Mouse (Mus musculus): Measurements from ENCODE around the gene Fah. TPM values are rescaled to one million over a fixed set of nuclear protein-coding genes. Genes with fewer than 3 reads are reported as not detected.

Fah gene
- polyA plus RNA-seq (2012; fragmentation: generic; extraction: Trizol): 22.2 TPM
- long read RNA-seq, experiment 1, transcript Fah-201 (14 exons, 1,585 nt): major isoform, 48 of 59 reads
- long read RNA-seq, experiment 1, partial matches to known transcripts: 6 of 59 reads
- long read RNA-seq, experiment 1, other reads (novel, unspliced or antisense): 5 of 59 reads
- long read RNA-seq, experiment 2, transcript Fah-201 (14 exons, 1,585 nt): major isoform, 41 of 46 reads
- long read RNA-seq, experiment 2, partial matches to known transcripts: 0 of 46 reads
- long read RNA-seq, experiment 2, other reads (novel, unspliced or antisense): 5 of 46 reads

DNA sequence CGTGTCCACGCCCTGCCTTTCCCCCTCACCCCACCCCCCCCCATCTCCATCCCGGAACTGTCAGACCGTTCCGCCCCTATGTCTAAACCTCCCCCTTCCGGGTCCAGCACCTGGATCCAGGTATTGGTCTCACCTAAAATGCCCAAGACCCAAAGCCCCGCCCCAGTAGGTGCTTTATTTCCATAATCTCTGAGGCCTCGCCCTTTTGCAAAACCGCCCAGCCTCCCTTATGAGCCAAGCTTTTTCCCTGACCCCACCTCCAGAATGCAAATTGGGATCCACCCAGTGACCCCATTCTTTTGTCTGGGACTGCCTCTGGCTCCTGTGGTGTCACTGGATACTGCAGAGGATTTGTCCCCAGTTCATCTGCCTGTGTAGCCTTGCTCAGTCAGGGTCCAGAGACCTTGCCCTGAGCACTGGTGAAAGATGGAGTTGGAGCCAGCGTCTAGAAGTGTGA, at the start of gene Fah:
Gene Fah (minus strand): TSS at position 430 of the 457 bp plus-strand sequence.
- Histone ChIP-seq H3K79me3 (ENCODE audit: low read depth) (no peaks in the 10 kb centered on the region), H3ac (ENCODE audit: control insufficient read depth, insufficient read length, low read depth) (peak within 1 kb of the TSS; percentile 65), H3K4me3 (ENCODE audit: insufficient read depth, poor library complexity, severe bottlenecking) (peak within 1 kb of the TSS; percentile 50), H3K36me3 (ENCODE audit: control insufficient read depth, insufficient read depth) (no peaks in the 10 kb centered on the region), H3K79me2 (ENCODE audit: control insufficient read depth, insufficient read depth) (peaks cover 5% of the 10 kb centered on the region), H3K27me3 (ENCODE audit: control insufficient read depth, insufficient read depth, insufficient read length) (no peaks in the 10 kb centered on the region)
- no peak for TF ChIP-seq USF1 (IDR thresholded peaks at IDR 0.05; ENCODE audit: low read depth)
- TF ChIP-seq MYOG (IDR thresholded peaks at IDR 0.05; ENCODE audit: control insufficient read depth, extremely low read depth, insufficient read length): no peak
- no peak for TF ChIP-seq CTCF (IDR thresholded peaks at IDR 0.05; ENCODE audit: control insufficient read depth, insufficient read depth, insufficient read length)
- TF ChIP-seq CEBPB (IDR thresholded peaks at IDR 0.05; ENCODE audit: low read depth): no peak
- no peak for TF ChIP-seq MYOD1 (IDR thresholded peaks at IDR 0.05; ENCODE audit: control insufficient read depth, insufficient read length, low read depth)
- no peak for TF ChIP-seq FOSL1 (IDR thresholded peaks at IDR 0.05; ENCODE audit: insufficient read depth, low read length, poor library complexity, severe bottlenecking)
- TF ChIP-seq MAX (IDR thresholded peaks at IDR 0.05): no peak

DNA sequence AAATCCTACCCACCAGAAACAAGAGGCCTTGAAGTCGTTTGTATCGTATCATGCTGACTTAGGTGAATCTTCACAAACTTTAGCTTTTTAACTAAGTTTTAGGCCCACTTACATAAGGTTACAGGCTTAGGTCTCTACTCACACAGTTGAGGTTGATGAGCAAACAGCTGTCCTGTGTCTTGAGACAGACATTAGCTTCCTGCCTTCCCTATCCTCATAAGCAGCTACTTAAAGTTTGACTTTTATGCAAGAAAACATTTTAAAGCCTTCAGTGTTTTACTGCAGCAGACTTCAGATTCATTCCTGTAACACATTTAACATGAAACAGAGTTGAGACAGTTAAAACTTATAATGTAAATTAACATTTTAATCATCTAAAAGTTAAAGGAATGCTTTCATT, 46.2 kb upstream of the Fah start:
- H3K79me3 ChIP-seq (ENCODE audit: low read depth): no peaks in the 10 kb centered on the region
- no peaks in the 10 kb centered on the region for H3K27me3 ChIP-seq (ENCODE audit: control insufficient read depth, insufficient read depth, insufficient read length)
- no peak overlapping the region for H3K4me3 ChIP-seq (ENCODE audit: insufficient read depth, poor library complexity, severe bottlenecking)
- no peaks in the 10 kb centered on the region for H3K79me2 ChIP-seq (ENCODE audit: control insufficient read depth, insufficient read depth)
- H3ac ChIP-seq (ENCODE audit: control insufficient read depth, insufficient read length, low read depth): no peak overlapping the region
- no peak for TF ChIP-seq CTCF (IDR thresholded peaks at IDR 0.05; ENCODE audit: control insufficient read depth, insufficient read depth, insufficient read length)
- TF ChIP-seq CEBPB (IDR thresholded peaks at IDR 0.05; ENCODE audit: low read depth): no peak
- no peak for TF ChIP-seq MYOD1 (IDR thresholded peaks at IDR 0.05; ENCODE audit: control insufficient read depth, insufficient read length, low read depth)
- TF ChIP-seq MYOG (IDR thresholded peaks at IDR 0.05; ENCODE audit: control insufficient read depth, extremely low read depth, insufficient read length): no peak
- TF ChIP-seq FOSL1 (IDR thresholded peaks at IDR 0.05; ENCODE audit: insufficient read depth, low read length, poor library complexity, severe bottlenecking): no peak
- TF ChIP-seq USF1 (IDR thresholded peaks at IDR 0.05; ENCODE audit: low read depth): no peak
- no peak for TF ChIP-seq MAX (IDR thresholded peaks at IDR 0.05)
- H3K36me3 ChIP-seq (ENCODE audit: control insufficient read depth, insufficient read depth): peaks cover 8% of the 10 kb centered on the region

GRCm38 (mm10) chr7:84651987-84652321, 45.4 kb upstream of the Fah start:
- Histone ChIP-seq H3K36me3 (ENCODE audit: control insufficient read depth, insufficient read depth) (peaks cover 9% of the 10 kb centered on the region), H3K27me3 (ENCODE audit: control insufficient read depth, insufficient read depth, insufficient read length) (no peaks in the 10 kb centered on the region), H3K79me2 (ENCODE audit: control insufficient read depth, insufficient read depth) (no peaks in the 10 kb centered on the region), H3K79me3 (ENCODE audit: low read depth) (peaks cover under 1% of the 10 kb centered on the region), H3K4me3 (ENCODE audit: insufficient read depth, poor library complexity, severe bottlenecking) (no peak overlapping the region), H3ac (ENCODE audit: control insufficient read depth, insufficient read length, low read depth) (no peak overlapping the region)
- TF ChIP-seq MAX (IDR thresholded peaks at IDR 0.05) (no peak), USF1 (IDR thresholded peaks at IDR 0.05; ENCODE audit: low read depth) (no peak), FOSL1 (IDR thresholded peaks at IDR 0.05; ENCODE audit: insufficient read depth, low read length, poor library complexity, severe bottlenecking) (no peak), CEBPB (IDR thresholded peaks at IDR 0.05; ENCODE audit: low read depth) (no peak), CTCF (IDR thresholded peaks at IDR 0.05; ENCODE audit: control insufficient read depth, insufficient read depth, insufficient read length) (no peak), MYOD1 (IDR thresholded peaks at IDR 0.05; ENCODE audit: control insufficient read depth, insufficient read length, low read depth) (no peak)

GRCm38 (mm10) chr7:84651303-84651986, 44.9 kb upstream of the Fah start:
- H3K4me3 ChIP-seq (ENCODE audit: insufficient read depth, poor library complexity, severe bottlenecking): no peak overlapping the region
- H3K79me2 ChIP-seq (ENCODE audit: control insufficient read depth, insufficient read depth): no peaks in the 10 kb centered on the region
- H3K27me3 ChIP-seq (ENCODE audit: control insufficient read depth, insufficient read depth, insufficient read length): no peaks in the 10 kb centered on the region
- TF ChIP-seq MAX (IDR thresholded peaks at IDR 0.05) (no peak), FOSL1 (IDR thresholded peaks at IDR 0.05; ENCODE audit: insufficient read depth, low read length, poor library complexity, severe bottlenecking) (no peak), USF1 (IDR thresholded peaks at IDR 0.05; ENCODE audit: low read depth) (no peak), CEBPB (IDR thresholded peaks at IDR 0.05; ENCODE audit: low read depth) (no peak), MYOD1 (IDR thresholded peaks at IDR 0.05; ENCODE audit: control insufficient read depth, insufficient read length, low read depth) (no peak), CTCF (IDR thresholded peaks at IDR 0.05; ENCODE audit: control insufficient read depth, insufficient read depth, insufficient read length) (no peak), MYOG (IDR thresholded peaks at IDR 0.05; ENCODE audit: control insufficient read depth, extremely low read depth, insufficient read length) (no peak)
- peaks cover 9% of the 10 kb centered on the region for H3K36me3 ChIP-seq (ENCODE audit: control insufficient read depth, insufficient read depth)
- H3K79me3 ChIP-seq (ENCODE audit: low read depth): peaks cover 2% of the 10 kb centered on the region
- H3ac ChIP-seq (ENCODE audit: control insufficient read depth, insufficient read length, low read depth): no peak overlapping the region

DNA sequence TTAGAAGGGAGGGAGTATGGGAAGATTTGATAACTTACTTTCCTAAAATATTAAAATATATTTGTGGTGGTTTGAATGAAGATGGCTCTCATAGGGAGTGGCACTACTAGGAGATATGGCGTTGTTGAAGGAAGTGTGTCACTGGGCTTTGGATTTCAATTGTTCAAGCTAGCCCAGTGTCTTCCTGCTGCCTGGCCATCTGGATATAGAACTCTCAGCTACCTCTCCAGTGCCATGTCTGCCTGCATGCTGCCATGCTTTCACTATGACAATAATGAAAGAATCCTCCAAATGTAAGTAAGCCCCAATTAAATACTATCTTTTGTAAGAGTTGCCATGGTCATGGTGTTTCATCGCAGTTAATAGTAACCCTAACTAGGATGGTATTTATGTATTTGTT, 42.5 kb upstream of the Fah start:
- Histone ChIP-seq H3K79me2 (ENCODE audit: control insufficient read depth, insufficient read depth) (no peaks in the 10 kb centered on the region), H3K4me3 (ENCODE audit: insufficient read depth, poor library complexity, severe bottlenecking) (no peak overlapping the region), H3K27me3 (ENCODE audit: control insufficient read depth, insufficient read depth, insufficient read length) (no peaks in the 10 kb centered on the region), H3K79me3 (ENCODE audit: low read depth) (peaks cover 2% of the 10 kb centered on the region), H3ac (ENCODE audit: control insufficient read depth, insufficient read length, low read depth) (no peak overlapping the region), H3K36me3 (ENCODE audit: control insufficient read depth, insufficient read depth) (peaks cover 9% of the 10 kb centered on the region)
- no peak for TF ChIP-seq USF1 (IDR thresholded peaks at IDR 0.05; ENCODE audit: low read depth)
- no peak for TF ChIP-seq MYOD1 (IDR thresholded peaks at IDR 0.05; ENCODE audit: control insufficient read depth, insufficient read length, low read depth)
- TF ChIP-seq MYOG (IDR thresholded peaks at IDR 0.05; ENCODE audit: control insufficient read depth, extremely low read depth, insufficient read length): no peak
- no peak for TF ChIP-seq FOSL1 (IDR thresholded peaks at IDR 0.05; ENCODE audit: insufficient read depth, low read length, poor library complexity, severe bottlenecking)
- TF ChIP-seq CEBPB (IDR thresholded peaks at IDR 0.05; ENCODE audit: low read depth): no peak
- no peak for TF ChIP-seq MAX (IDR thresholded peaks at IDR 0.05)
- TF ChIP-seq CTCF (IDR thresholded peaks at IDR 0.05; ENCODE audit: control insufficient read depth, insufficient read depth, insufficient read length): no peak
